Mouse (Mus musculus) erythroblast, adult 5-6 weeks (primary cell): ENCODE measurements around the gene Tbx20. TPM values are rescaled to one million over a fixed set of nuclear protein-coding genes. Genes with fewer than 3 reads are reported as not detected.

Experiments
- ATAC-seq: replicated peaks from 2 replicates; pipeline ENCODE4 v1.8.0; 2016; ENCODE audit warnings: moderate number of reproducible peaks, mild to moderate bottlenecking, moderate TSS enrichment, inconsistent platforms; ENCODE audit not compliant: poor library complexity, low FRiP score, severe bottlenecking
- total RNA-seq, 2 experiments: library from RNA; stranded (forward) in 1 of 2; stranded (reverse) in 1 of 2; fragments of 150-400 nt in 1 of 2; fragments of 200-764, 138-1000 nt in 1 of 2; gene quantifications; 2 replicates each; pipeline versions ENCODE4 v1.2.3 to v1.2.4; 2015 to 2017; ENCODE audit warnings: low replicate concordance in 2 of 2

The Tbx20 gene
- total RNA-seq (2015; ENCODE audit: low replicate concordance) (not detected in 2 replicates), total RNA-seq (2017; ENCODE audit: low replicate concordance) (not detected in 2 replicates)

- ATAC-seq = no peak
Measured at GRCm38 (mm10) chr9:24774160-24774969, at the start of gene Tbx20. TSS of gene Tbx20 (minus strand) at chr9:24774303.

- no peak for ATAC-seq
Measured at GRCm38 (mm10) chr9:24818511-24818910, 44.4 kb upstream of the Tbx20 start.

- no peak for ATAC-seq
Measured at GRCm38 (mm10) chr9:24812461-24812860, 38.4 kb upstream of the Tbx20 start.

GRCm38 (mm10) chr9:24792110-24792509 is 18.0 kb upstream of the Tbx20 start:
- no peak for ATAC-seq

- ATAC-seq = no peak
Measured at GRCm38 (mm10) chr9:24789396-24789795, 15.3 kb upstream of the Tbx20 start.

- ATAC-seq = no peak
Measured at GRCm38 (mm10) chr9:24782338-24782737, 8.2 kb upstream of the Tbx20 start.

GRCm38 (mm10) chr9:24780929-24781441 is 6.9 kb upstream of the Tbx20 start:
- ATAC-seq = no peak

GRCm38 (mm10) chr9:24780391-24780928 is 6.4 kb upstream of the Tbx20 start:
- no peak for ATAC-seq

- ATAC-seq = no peak
Measured at GRCm38 (mm10) chr9:24779975-24780374, 5.9 kb upstream of the Tbx20 start.

GRCm38 (mm10) chr9:24778571-24778970 is 4.5 kb upstream of the Tbx20 start:
- ATAC-seq = no peak

- ATAC-seq = no peak
Measured at GRCm38 (mm10) chr9:24777961-24778360, 3.9 kb upstream of the Tbx20 start.

- no peak for ATAC-seq
Measured at GRCm38 (mm10) chr9:24777176-24777895, 3.2 kb upstream of the Tbx20 start.

GRCm38 (mm10) chr9:24776487-24776886 is 2.4 kb upstream of the Tbx20 start:
- ATAC-seq = no peak

- ATAC-seq = no peak
Measured at GRCm38 (mm10) chr9:24775567-24775966, 1.5 kb upstream of the Tbx20 start.

- no peak for ATAC-seq
Measured at GRCm38 (mm10) chr9:24775001-24775400, 898 bp upstream of the Tbx20 start.

GRCm38 (mm10) chr9:24773669-24774068 is 434 bp downstream of the Tbx20 start:
- no peak for ATAC-seq

GRCm38 (mm10) chr9:24773171-24773570 is 932 bp downstream of the Tbx20 start:
- ATAC-seq = no peak

GRCm38 (mm10) chr9:24772431-24773120 is 1.5 kb downstream of the Tbx20 start:
- no peak for ATAC-seq

GRCm38 (mm10) chr9:24771713-24772112 is 2.4 kb downstream of the Tbx20 start:
- no peak for ATAC-seq

- ATAC-seq = no peak
Measured at GRCm38 (mm10) chr9:24770941-24771405, 3.1 kb downstream of the Tbx20 start.
